Mouse (Mus musculus): Measurements from ENCODE around the gene Gatad2a. TPM values are rescaled to one million over a fixed set of nuclear protein-coding genes. Genes with fewer than 3 reads are reported as not detected.

Gatad2a gene
- total RNA-seq, 2 experiments from 2014 or later: 60.9 to 74.5 TPM

DNA sequence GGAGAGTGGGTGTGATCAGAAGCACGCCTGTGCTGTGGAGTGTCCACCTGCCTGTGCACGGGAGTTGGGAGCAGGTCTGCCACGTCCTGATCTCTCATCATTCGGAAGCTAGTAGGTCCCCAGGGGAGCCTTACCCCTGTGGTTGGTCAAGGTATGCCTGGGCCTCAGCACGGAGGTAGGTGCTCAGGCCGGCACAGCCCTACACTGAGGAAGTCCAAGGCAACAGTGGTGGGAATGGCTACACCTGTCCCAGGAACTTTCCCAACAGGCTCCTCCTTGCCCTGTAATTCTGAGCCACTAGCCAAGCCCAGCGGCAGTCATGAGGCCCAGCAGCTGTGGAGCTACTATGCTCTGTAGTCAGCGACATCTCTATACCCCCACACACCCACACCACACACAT is 116.5 kb downstream of the Gatad2a start:
- DNase-seq (ENCODE audit: low spot score in 2 of 2): no peak

GRCm38 (mm10) chr8:69877992-69878391 is 118.2 kb downstream of the Gatad2a start:
- peak in 1 of 2 experiments; percentile 38 for DNase-seq (ENCODE audit: low spot score in 2 of 2)

DNA sequence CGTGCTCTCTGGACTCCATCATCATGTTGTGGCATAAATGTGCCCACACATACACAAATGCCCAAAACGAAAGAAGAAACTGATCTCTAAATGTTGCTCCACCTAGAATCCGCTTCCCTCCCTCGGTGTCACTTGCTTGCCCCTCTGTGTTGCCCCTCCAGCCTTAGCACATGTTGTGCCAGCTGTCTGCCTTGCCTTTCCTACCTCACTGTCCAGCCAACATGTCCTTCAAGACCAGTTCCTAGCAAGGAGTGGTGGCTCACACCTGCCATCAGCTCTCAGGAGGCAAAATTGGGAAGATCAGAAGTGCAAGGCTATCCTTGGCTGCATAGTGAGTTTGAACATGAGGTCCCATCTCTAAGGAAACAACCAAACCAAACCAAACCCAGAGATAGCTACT is 118.8 kb downstream of the Gatad2a start:
- no peak for DNase-seq (ENCODE audit: low spot score in 2 of 2)

- no peak for DNase-seq (ENCODE audit: low spot score in 2 of 2)
These were observed 119.2 kb downstream of the Gatad2a start for GRCm38 (mm10) chr8:69876967-69877366.

DNA sequence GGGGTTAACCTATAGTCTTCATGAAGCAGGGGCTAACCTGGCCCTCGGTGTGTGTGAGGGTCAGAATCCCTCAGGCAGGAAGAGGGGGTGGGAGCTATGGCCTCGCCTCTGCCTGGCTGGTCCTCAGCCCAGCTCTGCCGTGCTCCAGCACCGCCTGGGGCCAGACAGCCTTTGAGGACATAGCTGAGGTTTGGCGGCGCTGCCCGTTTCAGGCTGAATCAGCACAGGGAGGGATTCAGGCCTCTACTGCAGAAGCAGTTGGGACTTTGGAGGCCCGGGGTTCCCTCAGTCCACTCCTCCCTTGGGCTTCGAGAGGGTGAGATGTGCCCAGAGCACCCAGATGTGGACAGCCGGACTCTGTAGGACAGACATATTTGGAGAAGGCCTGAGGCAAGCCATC is 120.1 kb downstream of the Gatad2a start:
- DNase-seq (ENCODE audit: low spot score in 2 of 2): peak in 1 of 2 experiments; percentile 36

DNA sequence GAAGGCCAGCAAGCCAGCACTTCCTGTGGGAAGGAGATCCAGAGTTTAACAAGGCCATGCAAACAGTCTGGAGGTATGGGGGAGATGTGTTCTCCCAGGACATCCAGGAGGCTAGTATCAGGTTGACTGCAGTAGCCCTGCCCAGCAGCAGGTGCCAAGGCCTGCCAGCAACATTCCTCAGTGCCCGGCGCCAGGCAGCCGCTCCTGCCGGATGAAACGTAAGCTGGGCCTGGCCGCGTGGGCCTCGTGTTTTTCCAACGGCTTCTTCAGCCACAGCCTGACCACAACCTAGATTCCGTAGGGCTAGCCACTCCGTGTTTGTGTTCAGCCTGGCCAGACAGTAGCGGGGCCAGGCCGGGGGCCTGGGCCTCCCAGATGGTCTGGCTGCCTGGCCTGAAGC is 121.5 kb downstream of the Gatad2a start:
- peak in 1 of 2 experiments; percentile 41 for DNase-seq (ENCODE audit: low spot score in 2 of 2)

DNA sequence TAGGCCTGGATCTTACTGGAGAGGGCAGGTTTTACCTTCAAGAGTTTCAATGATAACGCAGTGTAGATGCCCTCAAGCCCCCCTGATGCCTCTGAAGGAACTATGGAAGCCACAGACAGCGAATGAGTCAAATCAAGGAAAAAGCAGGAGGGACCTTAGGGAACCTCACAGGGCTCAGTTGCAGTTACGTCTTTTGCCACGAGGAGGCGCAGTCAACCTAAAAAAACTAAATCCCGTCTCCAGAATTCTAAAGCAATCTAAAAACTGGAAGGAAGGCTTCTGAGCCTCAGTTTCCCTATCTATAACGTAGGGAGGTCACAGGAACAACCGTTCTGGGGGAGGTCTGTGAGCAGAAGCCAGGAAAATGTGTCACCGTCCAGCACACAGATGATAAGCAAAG is 122.0 kb downstream of the Gatad2a start:
- peak in 1 of 2 experiments; percentile 59 for DNase-seq (ENCODE audit: low spot score in 2 of 2)

- no peak for DNase-seq (ENCODE audit: low spot score in 2 of 2)
These were observed 125.3 kb downstream of the Gatad2a start for GRCm38 (mm10) chr8:69870907-69871306.

DNA sequence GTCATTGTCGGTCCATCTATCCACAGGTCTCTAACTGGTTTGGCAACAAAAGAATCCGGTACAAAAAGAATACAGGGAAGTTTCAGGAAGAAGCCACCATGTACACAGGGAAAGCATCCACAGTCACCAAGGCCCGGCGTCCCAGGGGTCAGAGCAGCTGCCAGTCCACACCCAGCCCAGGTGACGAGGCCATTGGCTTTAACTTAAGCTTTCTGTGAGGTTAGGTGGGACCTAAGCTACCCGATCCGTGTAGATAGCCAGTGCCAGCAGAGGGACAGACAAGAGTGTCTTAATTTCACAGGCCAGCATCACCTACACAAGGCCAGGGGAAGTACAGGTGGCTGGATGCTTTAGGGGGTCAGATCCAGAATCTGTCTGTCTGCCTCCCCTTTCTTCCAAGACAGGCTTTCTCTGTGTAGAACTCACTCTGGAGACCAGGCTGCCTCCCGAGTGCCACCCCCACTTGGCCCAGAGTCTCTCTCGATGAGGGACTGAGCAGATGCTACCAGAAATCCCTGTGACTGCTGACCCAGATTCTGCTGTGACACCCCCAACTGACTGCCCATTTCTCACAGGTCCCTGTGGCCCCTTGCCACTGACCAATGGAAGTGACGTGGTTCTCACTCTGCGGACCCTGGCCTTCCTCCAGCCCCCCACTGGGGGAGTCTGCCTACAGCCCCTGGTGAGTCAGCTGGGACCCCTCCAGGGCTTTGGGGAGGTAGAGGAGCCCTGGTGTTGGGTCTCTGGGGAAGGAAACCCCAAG is 126.0 kb downstream of the Gatad2a start:
- DNase-seq (ENCODE audit: low spot score in 2 of 2): no peak

DNA sequence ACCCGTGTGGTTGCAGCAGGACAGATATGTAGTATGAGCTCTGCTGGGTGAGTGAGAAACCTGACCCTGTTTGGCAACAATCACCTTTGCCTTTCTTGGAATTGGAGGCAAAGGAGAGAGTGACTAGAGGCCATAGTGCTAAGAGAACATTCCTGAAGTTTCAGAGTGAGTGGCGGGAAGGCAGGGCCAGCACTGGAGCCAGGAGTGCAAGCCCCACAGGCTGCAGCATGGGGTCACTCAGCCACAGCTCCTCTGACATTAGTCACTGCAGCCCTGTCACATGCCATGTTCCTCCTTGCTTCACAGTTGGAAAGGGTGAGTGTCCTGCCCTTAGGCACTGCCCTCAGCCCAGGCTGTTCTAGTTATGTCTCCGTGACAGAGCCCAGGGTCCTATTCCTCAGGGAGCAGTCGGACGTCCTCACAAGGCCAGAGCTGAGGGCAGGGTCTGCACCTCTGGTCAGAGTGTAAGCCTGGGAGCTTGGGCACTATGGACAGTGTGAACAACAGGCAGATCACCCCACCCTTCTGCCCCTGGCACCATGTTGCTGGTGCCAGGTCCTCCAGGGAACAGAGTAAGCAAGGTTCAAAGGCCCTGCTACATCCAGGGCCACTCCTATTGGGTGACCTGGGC is 128.4 kb downstream of the Gatad2a start:
- no peak for DNase-seq (ENCODE audit: low spot score in 2 of 2)

DNA sequence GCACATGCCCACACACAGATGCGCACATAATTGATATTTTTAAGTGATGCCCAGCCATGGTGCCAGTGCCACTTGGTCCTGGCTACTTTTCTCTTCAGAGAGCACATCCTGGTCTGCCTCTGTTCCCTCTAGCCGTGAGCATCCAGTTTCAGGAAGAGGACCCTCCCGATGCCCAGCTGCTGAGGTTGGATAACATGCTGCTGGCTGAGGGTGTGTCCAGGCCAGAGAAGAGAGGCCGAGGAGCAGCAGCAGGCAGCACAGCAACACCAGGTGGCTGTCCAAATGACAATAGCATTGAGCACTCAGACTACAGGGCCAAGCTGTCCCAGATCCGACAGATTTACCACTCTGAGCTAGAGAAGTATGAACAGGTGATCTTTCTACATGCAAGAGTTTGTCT is 132.0 kb downstream of the Gatad2a start:
- DNase-seq (ENCODE audit: low spot score in 2 of 2): no peak

GRCm38 (mm10) chr8:69863387-69864020 is 132.7 kb downstream of the Gatad2a start:
- DNase-seq (ENCODE audit: low spot score in 2 of 2): no peak

- no peak for DNase-seq (ENCODE audit: low spot score in 2 of 2)
These were observed 134.9 kb downstream of the Gatad2a start for GRCm38 (mm10) chr8:69861251-69861650.

DNA sequence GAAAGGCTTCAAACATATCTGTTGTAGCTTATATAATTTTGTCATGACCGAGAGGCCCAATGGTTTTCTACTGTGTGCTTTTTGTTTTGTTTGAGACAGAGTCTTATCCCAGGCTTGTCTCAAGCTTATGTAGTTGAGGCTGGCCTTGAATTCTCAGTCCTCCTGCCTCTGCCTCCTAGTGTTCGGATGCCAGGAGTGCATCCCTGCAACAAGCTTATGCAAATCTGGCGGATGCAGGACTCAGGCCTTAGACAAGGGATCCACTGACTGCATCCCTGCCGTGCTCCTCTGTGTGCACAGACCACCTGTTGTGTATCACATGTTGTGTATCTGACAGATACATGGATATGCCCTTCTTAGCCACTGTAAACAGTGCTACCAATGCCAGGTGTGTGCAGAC is 135.4 kb downstream of the Gatad2a start:
- DNase-seq (ENCODE audit: low spot score in 2 of 2): no peak

Other genes starting within 250 kb of the Gatad2a start
- 1 to 10 TPM; 4.1 to 5.2 TPM for gene Zfp963, start 246.4 kb downstream of the Gatad2a start, total RNA-seq (2021)
- 1 to 10 TPM; 4.0 to 6.3 TPM for gene Gm20422, start 221.5 kb downstream of the Gatad2a start, total RNA-seq (2021)
- 10 to 100 TPM; 21.3 to 22.3 TPM for gene Atp13a1, start 205.2 kb downstream of the Gatad2a start, total RNA-seq (2021)
- gene Zfp866, start 205.2 kb downstream of the Gatad2a start, total RNA-seq (2021): 10 to 100 TPM; 18.9 to 21.5 TPM
- gene Gmip, start 187.7 kb downstream of the Gatad2a start, total RNA-seq (2021): 10 to 100 TPM; 10.3 to 11.6 TPM
- under 1 TPM; 0.22 to 0.31 TPM for gene Lpar2, start 174.0 kb downstream of the Gatad2a start, total RNA-seq (2021)
- 1 to 10 TPM; 1.4 to 1.9 TPM for gene Pbx4, start 163.9 kb downstream of the Gatad2a start, total RNA-seq (2021)
- 10 to 100 TPM in 1 of 2 experiments, 1 to 10 TPM in 1; 6.3 to 12.8 TPM for gene Cilp2, start 108.7 kb downstream of the Gatad2a start, total RNA-seq (2021)
- under 1 TPM in 1 of 2 experiments, not detected in 1; 0.60 TPM for gene Tssk6, start 94.2 kb downstream of the Gatad2a start, total RNA-seq (2021)
- 100 to 1,000 TPM; 188 to 196 TPM for gene Ndufa13, start 93.8 kb downstream of the Gatad2a start, total RNA-seq (2021)
- 10 to 100 TPM; 10.8 to 11.7 TPM for gene Yjefn3, start 93.7 kb downstream of the Gatad2a start, total RNA-seq (2021)
- gene Mau2, start 46.4 kb upstream of the Gatad2a start, total RNA-seq (2021): 10 to 100 TPM; 41.0 to 45.2 TPM
- gene Sugp1, start 46.4 kb upstream of the Gatad2a start, total RNA-seq (2021): 10 to 100 TPM; 23.0 to 23.8 TPM
- gene Tm6sf2, start 76.5 kb upstream of the Gatad2a start, total RNA-seq (2021): under 1 TPM; 0.54 to 0.67 TPM
- gene Hapln4, start 87.1 kb upstream of the Gatad2a start, total RNA-seq (2021): not detected
- gene Ncan, start 124.5 kb upstream of the Gatad2a start, total RNA-seq (2021): under 1 TPM; 0.07 to 0.08 TPM
- 10 to 100 TPM in 1 of 2 experiments, 1 to 10 TPM in 1; 8.6 to 10.3 TPM for gene Nr2c2ap, start 134.9 kb upstream of the Gatad2a start, total RNA-seq (2021)
- gene Rfxank, start 142.8 kb upstream of the Gatad2a start, total RNA-seq (2021): 10 to 100 TPM; 12.7 to 16.6 TPM
- gene Borcs8, start 143.1 kb upstream of the Gatad2a start, total RNA-seq (2021): 10 to 100 TPM; 25.6 to 27.7 TPM
- gene Mef2b, start 143.3 kb upstream of the Gatad2a start, total RNA-seq (2021): under 1 TPM; 0.26 to 0.56 TPM
- gene Tmem161a, start 176.0 kb upstream of the Gatad2a start, total RNA-seq (2021): 10 to 100 TPM; 64.5 to 72.5 TPM
- gene Slc25a42, start 215.9 kb upstream of the Gatad2a start, total RNA-seq (2021): 10 to 100 TPM; 26.2 to 27.9 TPM
- gene Sugp2, start 237.8 kb upstream of the Gatad2a start, total RNA-seq (2021): 10 to 100 TPM; 49.1 to 52.6 TPM
- gene Armc6, start 238.1 kb upstream of the Gatad2a start, total RNA-seq (2021): 10 to 100 TPM; 16.1 to 16.4 TPM

All from gastrocnemius, postnatal 4 days (tissue).